Mouse (Mus musculus) megakaryocyte, embryonic 14.5 days (primary cell): ENCODE results near the gene Nr1i3. TPM values are rescaled to one million over a fixed set of nuclear protein-coding genes. Genes with fewer than 3 reads are reported as not detected.
A peak's percentile ranks its signal among the peaks of the same experiment; 100 is the strongest.
"Not testable (repeated sequence)": the region's sequence is repeated elsewhere in the genome, so short reads cannot be mapped to it uniquely, and the experiment has no call there.

Source experiments
- H3K27me3 ChIP-seq: replicated peaks from 2 replicates; pipeline ENCODE3; 2012; ENCODE audit warnings: inconsistent platforms
- H3K36me3 ChIP-seq: replicated peaks from 2 replicates; pipeline ENCODE3; 2012; ENCODE audit warnings: low read length, inconsistent platforms, mixed read lengths
- H3K4me1 ChIP-seq: 2 replicates; pipeline ENCODE4 v1.6.1; 2012; ENCODE audit warnings: inconsistent platforms
- H3K4me3 ChIP-seq: replicated peaks from 2 replicates; pipeline ENCODE3; 2012; ENCODE audit warnings: moderate library complexity, mild to moderate bottlenecking, inconsistent platforms
- H3K9me3 ChIP-seq: 2 replicates; pipeline ENCODE4 v1.6.1; 2012; ENCODE audit warnings: inconsistent platforms
- FLI1 ChIP-seq: IDR thresholded peaks from 2 replicates; pipeline ENCODE4 v1.6.1; 2012; ENCODE audit warnings: low read length, inconsistent platforms, mixed read lengths
- GATA1 ChIP-seq: IDR thresholded peaks from 3 replicates; pipeline ENCODE4 v1.6.1; 2012; ENCODE audit warnings: mixed read lengths, low read length, inconsistent platforms, borderline replicate concordance
- polyA plus RNA-seq: library from polyadenylated mRNA; stranded (reverse); fragments of >175 nt; gene quantifications from 2 replicates; pipeline ENCODE4 v1.2.3, GENCODE M21; 2012; ENCODE audit warnings: low replicate concordance; ENCODE audit not compliant: insufficient read depth

Gene Nr1i3
- polyA plus RNA-seq, 1 experiment: not detected

DNA sequence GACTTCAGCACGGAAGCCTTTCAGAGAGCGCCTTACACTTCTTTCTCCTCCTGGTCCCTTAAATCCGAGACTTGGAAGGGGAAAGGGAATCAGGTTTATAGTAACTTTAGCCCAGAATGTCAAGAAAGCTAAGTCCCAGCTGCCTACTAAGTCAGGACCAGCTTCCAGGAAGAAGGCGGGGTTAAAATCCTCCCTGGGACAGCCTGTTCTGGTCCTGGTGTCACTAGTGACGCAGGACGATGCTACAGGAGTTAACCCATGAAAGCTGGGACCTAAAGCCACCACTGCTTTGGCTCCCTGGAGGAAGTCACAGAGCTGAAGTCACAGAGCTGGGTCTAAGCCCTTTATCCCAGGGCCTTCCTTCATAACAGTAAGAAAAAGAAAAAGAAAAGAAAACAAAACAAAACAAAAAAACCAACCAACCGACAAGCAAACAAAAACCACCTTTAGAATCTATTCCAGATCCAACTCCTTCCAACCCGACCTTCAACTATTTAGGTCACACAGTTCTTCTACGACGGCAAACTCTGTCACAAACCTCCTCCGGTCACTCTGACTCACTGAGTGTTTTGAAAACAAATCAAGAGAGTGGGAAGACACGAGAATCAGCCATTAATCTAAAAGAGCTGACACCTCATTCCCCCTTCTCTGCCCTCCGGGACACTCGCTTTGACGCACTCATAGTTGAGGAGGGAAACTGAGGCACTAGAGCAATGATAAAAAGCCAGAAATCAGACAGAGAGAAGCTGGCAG lies 26.4 kb downstream of the Nr1i3 start:
- no peaks in the 10 kb centered on the region for H3K9me3 ChIP-seq
- H3K27me3 ChIP-seq: no peaks in the 10 kb centered on the region
- no peak for TF ChIP-seq GATA1
- no peak for TF ChIP-seq FLI1
- H3K36me3 ChIP-seq: peaks cover 94% of the 10 kb centered on the region
- H3K4me1 ChIP-seq: peaks cover 34% of the 10 kb centered on the region
- no peak overlapping the region for H3K4me3 ChIP-seq

DNA sequence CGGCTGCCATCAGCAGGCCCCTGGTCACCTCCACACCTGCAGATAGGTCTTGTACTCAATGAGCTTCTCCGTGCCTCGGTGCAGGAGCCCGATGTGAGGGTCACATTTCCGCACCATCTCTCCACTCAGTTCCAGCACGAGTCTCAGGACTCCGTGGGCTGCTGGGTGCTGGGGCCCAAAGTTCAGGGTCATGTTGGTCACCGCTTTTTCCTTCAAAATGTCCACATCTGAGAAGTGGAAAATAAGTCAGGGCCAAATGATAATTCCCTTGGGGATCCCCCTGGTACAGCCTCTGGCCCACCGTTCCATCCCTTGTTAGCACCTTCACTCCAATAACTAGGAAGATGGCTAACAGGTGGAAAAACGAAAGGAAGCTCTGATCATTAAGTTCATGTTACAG lies 27.1 kb downstream of the Nr1i3 start:
- no peaks in the 10 kb centered on the region for H3K27me3 ChIP-seq
- H3K9me3 ChIP-seq: no peaks in the 10 kb centered on the region
- TF ChIP-seq FLI1 (no peak), GATA1 (no peak)
- H3K4me1 ChIP-seq: peaks cover 35% of the 10 kb centered on the region
- H3K4me3 ChIP-seq: no peak overlapping the region
- H3K36me3 ChIP-seq: peaks cover 93% of the 10 kb centered on the region

DNA sequence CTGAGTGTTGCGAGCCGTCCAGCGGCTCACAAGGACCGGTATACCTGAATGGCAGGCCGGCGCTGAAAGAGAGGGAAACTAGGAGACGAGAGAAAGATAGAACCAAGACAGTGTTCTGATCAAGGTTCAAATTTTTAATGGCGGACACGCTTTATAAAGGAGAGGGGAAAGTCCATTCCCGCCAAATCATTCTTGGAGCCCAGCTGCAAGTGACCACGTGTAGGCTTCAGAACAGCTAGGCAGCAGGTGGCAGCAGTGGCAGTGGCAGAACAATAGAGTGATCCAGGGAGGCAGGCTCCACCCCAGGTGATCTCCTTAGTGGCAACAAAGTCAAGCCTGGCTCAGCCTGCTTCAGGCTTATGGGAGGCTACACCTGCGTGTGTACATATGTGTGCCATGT lies 28.2 kb downstream of the Nr1i3 start:
- Histone ChIP-seq H3K36me3 (peaks cover 84% of the 10 kb centered on the region), H3K4me1 (peaks cover 36% of the 10 kb centered on the region)
- not testable (repeated sequence) for H3K9me3 ChIP-seq, H3K4me3 ChIP-seq, H3K27me3 ChIP-seq

GRCm38 (mm10) chr1:171245353-171245752 lies 31.6 kb downstream of the Nr1i3 start:
- Histone ChIP-seq H3K27me3 (no peaks in the 10 kb centered on the region), H3K4me1 (peaks cover 56% of the 10 kb centered on the region), H3K4me3 (no peak overlapping the region), H3K9me3 (no peaks in the 10 kb centered on the region), H3K36me3 (peaks cover 49% of the 10 kb centered on the region)
- TF ChIP-seq FLI1 (no peak), GATA1 (no peak)

GRCm38 (mm10) chr1:171246709-171247452 lies 33.1 kb downstream of the Nr1i3 start:
- H3K4me1 ChIP-seq: peaks cover 66% of the 10 kb centered on the region

GRCm38 (mm10) chr1:171247453-171247841 lies 33.7 kb downstream of the Nr1i3 start:
- H3K27me3 ChIP-seq: peaks cover 8% of the 10 kb centered on the region
- peaks cover 72% of the 10 kb centered on the region for H3K4me1 ChIP-seq
- H3K4me3 ChIP-seq: peak overlapping the region; percentile 97
- H3K36me3 ChIP-seq: peaks cover 30% of the 10 kb centered on the region
- TF ChIP-seq FLI1: no peak
- TF ChIP-seq GATA1: no peak
- no peaks in the 10 kb centered on the region for H3K9me3 ChIP-seq

More at GRCm38 (mm10) chr1:171246709-171247452, 33.1 kb downstream of the Nr1i3 start:
- Histone ChIP-seq H3K36me3 (peaks cover 34% of the 10 kb centered on the region), H3K27me3 (peaks cover 8% of the 10 kb centered on the region), H3K4me3 (peak overlapping the region; percentile 97), H3K9me3 (no peaks in the 10 kb centered on the region)
- peak; percentile 6; the same call in 1 of the 3 replicates for TF ChIP-seq GATA1
- TF ChIP-seq FLI1: no peak

DNA sequence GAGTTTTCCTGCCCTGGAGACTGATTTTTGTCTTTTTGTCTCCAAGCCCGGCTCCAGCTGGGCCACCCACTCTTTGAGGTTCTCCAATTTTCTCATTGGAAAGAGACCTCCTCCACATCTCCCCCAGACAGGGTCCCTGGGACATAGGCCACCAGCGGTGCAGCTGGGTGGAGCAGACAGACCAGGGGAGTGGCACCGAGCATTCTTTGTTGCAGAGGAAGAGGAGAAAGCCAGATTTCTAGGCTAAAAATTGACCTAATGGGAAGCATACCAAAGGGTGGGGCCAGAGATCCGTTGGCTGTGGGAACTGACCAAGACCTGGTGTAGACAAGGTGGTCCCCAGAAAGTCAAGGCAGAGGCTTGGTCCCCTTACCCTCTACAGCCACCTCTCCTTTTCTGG lies 34.1 kb downstream of the Nr1i3 start:
- TF ChIP-seq GATA1 (no peak), FLI1 (no peak)
- Histone ChIP-seq H3K4me1 (peaks cover 76% of the 10 kb centered on the region), H3K4me3 (peak overlapping the region; percentile 97), H3K9me3 (no peaks in the 10 kb centered on the region), H3K27me3 (peaks cover 12% of the 10 kb centered on the region), H3K36me3 (peaks cover 25% of the 10 kb centered on the region)

GRCm38 (mm10) chr1:171248386-171249226 lies 34.8 kb downstream of the Nr1i3 start:
- Histone ChIP-seq H3K4me3 (peak overlapping the region; percentile 97), H3K9me3 (no peaks in the 10 kb centered on the region), H3K4me1 (peaks cover 74% of the 10 kb centered on the region), H3K27me3 (peaks cover 17% of the 10 kb centered on the region), H3K36me3 (peaks cover 18% of the 10 kb centered on the region)
- TF ChIP-seq FLI1 (no peak), GATA1 (no peak)

DNA sequence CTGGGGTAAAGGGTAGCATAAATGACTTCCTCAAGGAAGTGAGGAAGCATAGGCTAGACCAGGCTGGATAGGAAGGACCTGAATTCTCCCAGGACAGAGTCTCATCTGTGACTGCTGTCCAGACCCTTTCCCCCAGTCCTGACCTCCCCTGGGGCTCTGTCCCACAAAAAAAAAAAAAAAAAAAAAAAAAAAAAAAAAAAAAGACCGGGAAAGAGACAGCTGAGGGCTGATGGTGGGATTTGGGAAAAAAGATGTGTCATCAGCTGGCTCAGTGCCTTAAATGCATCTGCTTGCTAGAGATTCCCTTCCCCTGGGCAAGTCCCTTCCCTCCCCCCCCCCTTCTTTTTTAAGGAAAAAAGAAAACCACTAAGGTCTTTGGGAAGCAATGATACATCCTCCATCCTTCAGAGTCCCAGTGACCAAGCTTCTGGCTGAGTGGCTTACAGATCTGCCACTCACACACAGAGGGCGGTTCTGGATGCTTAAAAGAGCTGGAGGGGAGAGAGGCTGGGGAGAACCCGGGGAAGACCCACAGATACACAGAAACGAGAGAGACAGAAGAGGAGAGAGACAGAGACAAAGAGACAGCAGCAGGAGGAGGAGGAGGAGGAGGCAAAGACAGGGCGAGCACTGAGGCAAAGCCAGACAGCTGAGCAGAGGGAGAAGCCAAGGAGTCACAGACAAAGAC lies 36.3 kb downstream of the Nr1i3 start, which contains the start of gene Adamts4:
Gene Adamts4 (plus strand): TSS at position 509 of the 688 bp plus-strand sequence.
- Histone ChIP-seq H3K27me3 (peaks cover 25% of the 10 kb centered on the region), H3K9me3 (no peaks in the 10 kb centered on the region), H3K4me1 (peaks cover 77% of the 10 kb centered on the region), H3K4me3 (peak within 1 kb of the TSS; percentile 4), H3K36me3 (peaks cover 7% of the 10 kb centered on the region)
- TF ChIP-seq FLI1 (no peak), GATA1 (no peak)
